Mouse (Mus musculus) brain, embryonic 14.5 days (tissue): ENCODE data around the gene Atxn7l2. TPM values are rescaled to one million over a fixed set of nuclear protein-coding genes. Genes with fewer than 3 reads are reported as not detected.

Experiments used
- DNase-seq: peaks from one replicate; pipeline ENCODE4 v3.0.0-alpha.2; 2011; ENCODE audit warnings: low read depth
- CTCF ChIP-seq: fragments of 200-500 bp; IDR thresholded peaks from 2 replicates; pipeline ENCODE4 v1.5.1; 2012; ENCODE audit warnings: inconsistent platforms, mild to moderate bottlenecking, moderate library complexity, borderline replicate concordance; ENCODE audit not compliant: insufficient read depth, insufficient read length; ENCODE audit errors: extremely low read depth
- POLR2A ChIP-seq: fragments of 200-500 bp; IDR thresholded peaks from 2 replicates; pipeline ENCODE4 v1.6.1; 2012; ENCODE audit warnings: mild to moderate bottlenecking, inconsistent platforms, borderline replicate concordance; ENCODE audit not compliant: poor library complexity, insufficient read depth, insufficient read length, severe bottlenecking; ENCODE audit errors: extremely low read depth
- polyA plus RNA-seq: library from polyadenylated mRNA; depleted of rRNA; stranded (reverse); fragments of >200 nt; gene quantifications from 2 replicates; pipeline ENCODE4 v1.2.3, GENCODE M21; 2012

Gene Atxn7l2
- polyA plus RNA-seq, 1 experiment, result 50.1 TPM

DNA sequence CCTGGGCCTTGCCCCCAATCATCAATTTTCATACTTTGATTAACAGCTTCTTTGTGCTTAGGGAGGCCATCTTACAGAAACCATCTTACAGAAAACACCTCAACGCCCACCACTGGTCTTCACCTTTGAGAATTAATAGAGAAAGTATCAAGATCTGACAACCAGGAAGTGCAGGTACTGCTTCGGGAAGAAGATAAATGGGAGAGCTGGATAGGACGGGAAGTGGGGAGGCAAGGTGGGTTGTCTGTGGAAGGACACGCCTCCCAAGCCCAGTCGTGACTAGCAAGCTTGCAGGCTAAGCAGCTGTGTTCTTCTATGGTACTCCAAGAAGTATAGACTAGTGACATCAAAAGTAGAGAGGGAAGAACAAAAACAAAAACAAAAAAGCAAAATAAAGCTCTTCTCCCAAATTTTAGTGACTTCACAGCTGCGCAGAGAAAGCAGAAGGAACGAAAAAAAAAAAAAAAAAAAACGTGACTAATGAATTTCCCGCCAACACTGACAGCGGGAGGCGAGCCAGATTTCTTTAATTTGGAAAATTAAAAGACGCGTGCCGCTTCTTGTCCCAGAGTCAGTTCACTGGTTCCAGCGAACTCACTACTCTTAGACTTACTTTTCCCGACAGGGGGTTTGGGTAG, 25.2 kb downstream of the Atxn7l2 start:
- DNase-seq, result peak; percentile 47
- TF ChIP-seq POLR2A, result no peak
- no peak for TF ChIP-seq CTCF

DNA sequence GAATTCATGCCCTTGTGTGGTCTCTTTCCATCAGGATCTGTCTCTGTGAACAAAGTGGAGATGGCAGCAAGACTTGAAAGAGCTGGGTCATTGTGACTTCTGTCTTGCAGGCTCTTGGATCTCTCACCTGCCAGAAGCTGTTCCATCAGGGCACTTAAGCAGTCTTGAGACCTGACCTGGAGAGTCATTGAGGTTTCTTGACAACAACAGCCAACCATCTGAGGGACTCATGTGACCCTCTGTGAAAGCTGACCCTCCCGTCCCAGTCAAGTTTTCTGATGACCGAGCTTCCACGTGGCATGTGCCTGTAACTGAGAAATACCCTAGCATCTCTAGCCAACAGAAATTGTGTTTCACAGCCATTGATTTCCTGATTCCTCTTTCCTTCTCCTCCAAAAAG, 26.0 kb downstream of the Atxn7l2 start:
- no peak for DNase-seq
- TF ChIP-seq CTCF, result no peak
- no peak for TF ChIP-seq POLR2A

DNA sequence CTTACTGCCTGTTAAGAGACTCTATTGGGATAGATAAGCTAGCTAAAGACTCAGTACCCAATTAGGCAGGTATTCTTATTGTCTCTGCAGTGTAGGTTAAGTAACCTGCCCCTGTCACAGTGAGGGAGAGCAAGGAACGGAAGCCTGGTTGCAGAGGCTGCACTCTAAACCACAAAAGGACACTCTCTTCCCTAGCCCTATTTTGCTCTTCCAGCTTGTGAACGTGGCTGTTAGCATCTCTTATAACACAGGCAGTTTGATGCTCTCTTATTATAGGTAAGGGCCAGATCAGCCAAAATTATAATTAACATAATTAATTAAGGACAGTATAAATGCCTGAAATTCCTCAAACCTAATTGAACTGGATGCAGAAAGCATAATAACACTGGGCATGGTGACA, 30.2 kb downstream of the Atxn7l2 start:
- no peak for DNase-seq
- TF ChIP-seq POLR2A (no peak), CTCF (no peak)

DNA sequence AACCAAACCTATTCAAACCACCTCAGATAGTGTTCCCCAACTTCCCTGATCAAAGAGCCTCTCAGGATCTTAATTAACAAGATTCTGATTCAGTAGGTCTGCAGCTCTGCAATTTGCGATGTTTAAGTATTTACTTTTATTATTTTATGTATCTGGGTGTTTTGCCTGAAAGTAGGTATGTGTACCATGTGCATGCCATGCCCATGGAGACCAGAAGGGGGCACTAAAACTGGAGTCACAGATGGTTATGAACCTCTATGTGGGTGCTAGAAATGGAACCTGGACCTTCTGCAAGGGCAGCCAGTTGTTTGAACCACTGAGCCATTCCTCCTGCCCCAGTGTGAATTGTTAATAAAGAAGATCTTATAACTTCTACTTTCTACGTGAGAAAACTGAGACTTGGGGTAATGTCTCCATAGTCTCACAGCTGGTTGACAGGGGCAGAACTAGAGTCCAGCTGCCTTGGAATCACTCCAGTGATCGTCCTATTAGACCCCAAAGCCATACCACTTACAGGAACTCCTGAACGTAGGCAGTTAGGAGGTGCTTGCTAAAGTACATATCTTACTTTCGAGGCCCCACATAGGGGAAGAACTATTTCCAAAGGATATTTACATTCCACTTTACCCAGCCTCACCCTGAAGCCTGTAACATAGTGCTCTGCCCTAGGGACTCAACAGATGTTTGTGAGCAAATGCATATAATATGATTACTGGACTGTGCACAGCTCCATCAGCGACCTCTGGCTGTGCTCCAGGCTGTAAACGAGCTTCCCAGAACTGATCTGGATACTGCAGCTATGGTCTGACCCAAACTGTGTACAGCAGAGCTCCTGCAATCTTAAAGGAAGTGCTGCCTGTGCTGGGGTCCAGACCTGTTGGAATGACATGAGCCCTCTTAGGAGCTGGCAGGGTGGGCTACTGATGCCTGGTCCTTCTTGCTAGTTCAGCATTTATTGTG, 31.7 kb downstream of the Atxn7l2 start:
- DNase-seq, result no peak
- peak; percentile 13; the same call in 1 of the 2 replicates for TF ChIP-seq CTCF
- no peak for TF ChIP-seq POLR2A

DNA sequence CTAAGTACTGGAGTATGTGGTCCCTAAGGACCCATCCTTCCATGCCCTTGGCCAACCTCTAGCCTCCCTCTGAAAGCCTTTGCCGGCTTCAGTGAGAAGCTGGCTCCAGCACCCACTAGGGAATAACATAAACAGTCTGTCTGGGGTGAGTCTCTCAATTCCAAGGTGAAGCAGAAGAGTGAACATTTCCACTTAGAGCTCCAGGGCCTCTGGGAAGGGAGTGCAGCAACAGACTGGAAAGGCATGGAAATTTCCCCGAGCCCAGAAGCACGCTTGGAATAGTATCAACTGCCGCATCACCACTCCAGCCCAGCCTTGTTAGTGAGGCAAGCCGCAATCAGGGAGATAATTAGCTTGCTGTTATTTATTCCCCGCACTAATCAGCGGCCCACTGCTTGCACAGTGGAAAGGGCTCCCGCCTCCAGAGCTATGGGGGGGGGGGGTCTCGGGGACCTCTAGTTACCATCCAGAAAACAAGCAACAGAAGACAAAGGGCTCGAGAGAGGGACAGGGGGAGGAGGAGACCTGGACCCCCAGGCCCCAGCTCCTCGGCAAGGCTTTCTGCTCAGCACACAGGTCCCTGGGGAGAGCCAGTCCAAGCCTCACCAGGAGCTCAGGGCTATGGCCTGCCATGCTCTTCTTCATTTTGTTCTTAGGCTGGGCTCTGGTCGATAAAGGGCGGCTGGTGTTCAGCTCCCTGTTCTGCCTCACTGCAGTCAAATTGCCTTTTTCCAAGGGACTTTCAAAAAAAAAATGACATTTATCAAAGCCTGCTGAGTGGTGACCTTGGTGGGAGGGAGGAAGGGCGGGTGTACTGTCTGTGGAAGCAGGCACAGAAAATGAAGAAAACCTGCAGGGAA, 35.8 kb downstream of the Atxn7l2 start:
- peak; percentile 96 for DNase-seq
- TF ChIP-seq POLR2A, result no peak
- TF ChIP-seq CTCF, result no peak

DNA sequence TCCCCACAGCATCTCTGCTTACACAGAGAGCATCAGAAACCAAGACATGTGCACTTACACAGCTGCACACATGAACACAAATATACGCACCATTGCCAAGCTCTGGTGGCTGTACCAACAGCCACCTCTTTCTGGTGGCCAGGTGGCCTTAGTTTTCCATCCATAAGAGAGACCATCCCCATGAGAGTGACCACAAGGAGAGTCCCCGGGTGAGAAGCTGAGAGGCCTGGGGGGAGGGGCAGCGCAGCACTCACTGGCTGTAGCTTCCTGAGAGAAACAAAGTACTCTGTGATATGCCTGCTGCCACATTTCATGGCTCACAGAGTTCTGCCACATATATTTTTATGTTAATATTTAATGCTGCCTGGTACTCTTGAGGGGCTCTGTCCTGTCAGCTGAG, 41.5 kb downstream of the Atxn7l2 start:
- no peak for TF ChIP-seq POLR2A
- no peak for TF ChIP-seq CTCF
- DNase-seq, result no peak

DNA sequence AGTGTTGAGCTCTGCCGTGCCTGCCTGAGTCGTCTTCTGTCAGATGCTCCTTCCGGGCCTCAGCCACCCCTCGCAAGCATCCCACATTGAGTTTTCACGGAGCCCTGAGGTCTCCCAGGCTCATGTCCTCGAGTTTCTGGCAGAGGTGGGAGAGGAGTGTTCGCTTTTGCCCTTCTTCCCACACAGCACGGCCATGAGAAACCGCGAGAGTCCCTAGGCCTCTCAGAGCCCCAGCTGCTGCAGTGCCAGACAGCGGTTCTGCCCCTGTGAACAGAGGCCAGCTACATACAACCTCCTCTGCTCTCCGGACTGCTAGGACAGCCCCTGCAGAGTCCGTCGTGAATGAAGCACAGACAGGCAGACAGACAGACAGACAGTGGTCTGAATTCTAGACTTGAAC, 43.2 kb downstream of the Atxn7l2 start:
- no peak for TF ChIP-seq CTCF
- no peak for TF ChIP-seq POLR2A
- DNase-seq, result peak; percentile 21

DNA sequence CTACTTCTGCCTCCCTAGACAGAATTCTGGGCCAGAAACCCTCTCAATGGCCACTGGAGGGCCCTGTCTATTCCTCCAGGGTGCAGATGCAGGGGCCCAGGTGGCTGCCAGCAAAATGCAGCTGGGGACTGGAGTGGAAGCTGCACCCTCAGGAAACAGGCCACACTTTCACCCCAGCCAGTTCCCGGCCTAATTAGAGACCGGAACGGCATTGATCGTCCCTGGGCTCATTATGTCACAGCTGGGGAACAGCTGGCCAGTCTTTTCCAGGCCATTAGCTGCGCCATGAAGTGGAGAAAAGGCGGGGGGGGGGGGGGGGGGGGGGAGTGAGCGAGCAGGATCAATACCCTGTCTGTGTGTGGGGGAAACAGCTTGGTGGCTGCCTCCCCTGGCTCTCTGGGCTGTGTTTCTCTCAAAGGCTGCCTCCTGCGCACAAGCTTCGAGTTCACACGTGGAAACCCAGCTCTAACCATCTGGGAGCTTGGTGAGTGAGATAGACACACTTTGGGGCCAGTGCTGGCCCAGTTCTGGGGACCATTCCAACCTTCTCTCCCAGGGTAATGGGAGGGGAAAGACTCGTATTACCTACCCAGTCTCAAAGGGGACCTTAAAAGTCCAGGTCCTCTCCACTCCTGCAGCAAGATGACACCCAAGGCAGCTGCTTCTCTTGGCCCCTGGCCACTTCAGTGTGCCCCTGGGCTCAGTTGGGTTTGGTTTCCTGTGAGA, 44.1 kb downstream of the Atxn7l2 start:
- TF ChIP-seq POLR2A (no peak), CTCF (peak; percentile 45; the same call in 1 of the 2 replicates)
- peak; percentile 88 for DNase-seq

DNA sequence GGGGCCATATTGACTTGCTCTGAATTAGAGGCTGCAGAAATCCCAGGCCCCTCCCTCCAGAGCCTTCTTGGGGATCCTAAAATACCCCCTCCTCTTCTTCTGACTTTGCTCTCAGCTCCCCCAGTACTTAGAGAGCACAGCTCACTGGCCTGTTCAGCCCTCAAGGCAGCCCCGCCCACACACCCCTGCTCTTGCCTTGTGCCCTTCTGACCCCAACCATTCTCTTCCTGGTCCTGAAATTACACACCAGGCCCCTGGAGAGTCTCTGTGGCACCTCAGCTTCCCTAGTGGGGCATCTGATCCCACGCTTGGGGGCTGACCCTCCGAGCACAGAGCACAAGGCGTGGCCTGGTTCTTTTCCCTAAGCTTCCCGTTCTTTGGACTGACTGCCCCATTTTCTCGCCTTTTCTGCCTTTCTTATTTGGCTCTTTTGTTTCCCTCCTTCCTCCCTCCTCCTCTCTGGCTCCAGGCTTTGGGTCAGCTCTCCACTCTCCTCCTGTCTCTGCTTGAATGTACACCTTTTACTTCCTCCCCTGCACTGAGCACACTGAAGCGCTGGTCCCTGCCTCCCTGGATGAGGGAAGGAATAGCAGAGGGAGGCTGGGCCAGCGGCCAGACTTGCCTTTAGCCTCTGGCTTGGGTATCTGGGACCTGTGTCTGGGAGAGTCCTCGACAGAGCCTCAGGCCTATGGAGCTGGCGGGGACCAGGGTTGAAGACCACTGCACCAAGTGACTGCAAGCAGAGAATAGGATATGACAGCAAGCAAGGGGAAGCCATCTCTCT, 45.0 kb downstream of the Atxn7l2 start:
- DNase-seq, result peak; percentile 35
- TF ChIP-seq POLR2A (no peak), CTCF (no peak)

DNA sequence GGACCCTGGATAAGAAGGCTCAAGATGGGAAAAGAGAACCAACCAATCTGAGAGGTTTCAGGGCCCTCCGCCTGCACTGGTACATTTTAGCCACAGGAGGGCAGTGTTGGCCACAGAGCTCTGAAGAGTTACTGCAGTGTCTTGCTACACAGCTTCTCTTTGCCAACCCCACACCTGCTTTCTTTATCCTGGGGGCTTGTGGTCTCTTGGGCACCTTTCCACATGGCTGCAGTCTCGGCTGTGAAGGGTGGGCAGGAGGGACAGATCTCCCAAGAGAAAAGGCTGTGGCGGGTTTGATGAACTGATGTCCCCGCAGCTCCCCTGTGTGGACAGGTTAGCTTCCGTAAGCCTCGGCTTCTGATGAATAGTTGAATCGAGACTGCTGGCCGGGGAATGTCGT, 45.9 kb downstream of the Atxn7l2 start:
- TF ChIP-seq CTCF (peak; percentile 99), POLR2A (no peak)
- DNase-seq, result peak; percentile 91

DNA sequence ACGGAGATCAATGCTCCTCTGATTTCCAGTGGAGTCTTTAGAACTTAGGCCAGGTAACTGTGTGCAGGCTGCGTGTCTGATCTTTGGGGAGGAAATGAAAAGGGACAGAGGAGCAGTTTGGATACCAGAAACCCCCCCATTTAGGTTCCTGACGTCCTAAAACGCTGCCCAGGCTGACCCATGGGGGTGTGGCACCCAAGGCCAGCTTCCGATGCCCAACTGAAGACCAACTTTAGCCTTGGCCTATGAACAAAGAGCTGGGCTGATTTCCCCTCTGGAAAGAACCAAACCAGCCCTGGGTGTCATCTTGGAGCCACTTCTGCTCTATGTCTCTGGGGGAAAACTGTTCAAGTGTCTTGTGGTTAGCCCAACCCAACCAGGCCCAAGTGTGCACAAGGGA, 46.6 kb downstream of the Atxn7l2 start:
- no peak for TF ChIP-seq CTCF
- TF ChIP-seq POLR2A, result no peak
- DNase-seq, result no peak
